Mouse (Mus musculus) midbrain, embryonic 16.5 days (tissue): ENCODE measurements around the gene Tmem132e. TPM values are rescaled to one million over a fixed set of nuclear protein-coding genes. Genes with fewer than 3 reads are reported as not detected.

ENCODE experiments used
- ATAC-seq: fragments of 200-750 bp; cut with Nextera tagmentation; 2 replicates; pipeline ENCODE4 v1.8.0; 2017; ENCODE audit warnings: moderate TSS enrichment
- H3K27ac ChIP-seq: fragments of 300-500 bp; sonication (generic); 2 replicates; pipeline ENCODE4 v1.5.1; 2014; ENCODE audit warnings: mild to moderate bottlenecking, low read length, mixed read lengths
- H3K27me3 ChIP-seq: fragments of 300-500 bp; sonication (generic); 2 replicates; pipeline ENCODE4 v1.6.1; 2014; ENCODE audit warnings: low read depth, low read length, mixed read lengths; ENCODE audit not compliant: control insufficient read depth, insufficient read depth
- H3K36me3 ChIP-seq: fragments of 300-500 bp; sonication (generic); 2 replicates; pipeline ENCODE4 v1.6.1; 2014; ENCODE audit warnings: mild to moderate bottlenecking, low read length, moderate library complexity, mixed read lengths; ENCODE audit not compliant: control insufficient read depth, insufficient read depth
- H3K4me1 ChIP-seq: fragments of 300-500 bp; sonication (generic); 2 replicates; pipeline ENCODE4 v1.6.1; 2014; ENCODE audit warnings: mild to moderate bottlenecking, low read length, mixed read lengths; ENCODE audit not compliant: control insufficient read depth, insufficient read depth
- H3K4me2 ChIP-seq: fragments of 300-500 bp; sonication (generic); 2 replicates; pipeline ENCODE4 v1.6.1; 2014; ENCODE audit warnings: mild to moderate bottlenecking, low read length, mixed read lengths
- H3K4me3 ChIP-seq: fragments of 300-500 bp; sonication (generic); 2 replicates; pipeline ENCODE4 v1.5.1; 2014; ENCODE audit warnings: low read depth, mild to moderate bottlenecking, low read length, moderate library complexity, mixed read lengths
- H3K9ac ChIP-seq: fragments of 300-500 bp; sonication (generic); 2 replicates; pipeline ENCODE4 v1.6.1; 2014; ENCODE audit warnings: low read depth, low read length, mixed read lengths
- H3K9me3 ChIP-seq: fragments of 300-500 bp; sonication (generic); replicated peaks from 2 replicates; pipeline ENCODE4 v1.6.1; 2014; ENCODE audit warnings: mild to moderate bottlenecking, low read length, mixed read lengths; ENCODE audit not compliant: control insufficient read depth, poor library complexity, severe bottlenecking
- WGBS: fragments of 180-500 bp; shearing (Covaris S2); extraction: QIAGEN DNeasy Blood & Tissue Kit; methylation state at CpG from one replicate; pipeline ENCODE4 v1.1.7; 2014; 5-methylcytosine and 5-hydroxymethylcytosine counted together
- polyA plus RNA-seq: library from polyadenylated mRNA; unstranded; fragments of >200 nt; fragmentation: Nextera tagmentation; extraction: Ambion mirVana; gene quantifications from 2 replicates; pipeline ENCODE4 v1.2.1, GENCODE M21; 2015

Tmem132e gene
- polyA plus RNA-seq, 1 experiment from 2014 or later, result 2.9 TPM

DNA sequence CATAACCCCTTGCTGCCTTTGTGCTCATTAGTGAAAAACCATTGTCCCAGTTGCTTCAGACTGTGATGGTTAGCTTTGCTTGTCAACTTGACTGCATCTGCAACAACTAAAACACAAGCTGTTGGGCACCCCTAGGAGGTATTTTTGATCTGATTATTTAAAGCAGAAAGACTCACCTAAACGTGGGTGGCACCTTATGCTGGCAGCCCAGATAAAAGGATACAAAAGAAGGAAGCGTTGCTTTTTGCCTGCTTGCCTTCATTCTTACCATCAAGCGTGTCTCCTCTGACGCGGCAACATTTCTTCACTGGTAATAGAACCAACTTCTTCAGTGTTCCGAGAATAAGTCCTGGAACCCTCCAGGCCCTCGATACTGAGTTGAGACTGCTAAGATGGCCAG, 72.6 kb downstream of the Tmem132e start:
- 80% methylated on average over 7 of the region's 7 CpGs for WGBS
- Histone ChIP-seq H3K4me3 (no peak overlapping the region), H3K4me2 (no peak overlapping the region), H3K9ac (no peak overlapping the region), H3K9me3 (no peaks in the 10 kb centered on the region), H3K27me3 (no peaks in the 10 kb centered on the region), H3K27ac (no peak overlapping the region), H3K4me1 (no peaks in the 10 kb centered on the region), H3K36me3 (no peaks in the 10 kb centered on the region)
- ATAC-seq, result no peak

DNA sequence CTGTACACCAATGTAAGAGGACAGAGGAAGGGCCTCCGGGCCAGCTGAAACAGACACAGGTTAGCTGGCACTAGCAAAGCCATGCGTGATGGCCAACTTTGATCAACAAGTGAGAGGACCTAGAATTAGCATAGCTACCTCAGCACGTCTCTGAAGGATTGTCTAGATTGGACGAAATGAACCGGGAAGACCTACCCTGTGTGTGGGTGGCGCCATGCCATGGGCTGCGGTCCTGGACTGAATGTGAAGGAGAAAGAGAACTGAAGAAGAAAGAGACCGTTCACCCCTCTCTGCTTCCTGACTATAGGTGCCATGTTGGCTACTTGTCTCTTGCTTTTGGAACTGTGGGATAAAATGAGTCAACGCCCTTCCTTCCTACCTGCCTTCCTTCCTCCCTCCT, 76.8 kb downstream of the Tmem132e start:
- no peaks in the 10 kb centered on the region for H3K36me3 ChIP-seq
- no peak overlapping the region for H3K4me2 ChIP-seq
- no peak overlapping the region for H3K4me3 ChIP-seq
- no peak overlapping the region for H3K27ac ChIP-seq
- no peak for ATAC-seq
- H3K27me3 ChIP-seq, result no peaks in the 10 kb centered on the region
- WGBS, result 91% methylated on average over 9 of the region's 9 CpGs
- no peak overlapping the region for H3K9ac ChIP-seq
- H3K9me3 ChIP-seq, result no peaks in the 10 kb centered on the region
- H3K4me1 ChIP-seq, result 0 out of 2 replicates have a peak, but pooled peaks cover 2% of the 10 kb centered on the region

DNA sequence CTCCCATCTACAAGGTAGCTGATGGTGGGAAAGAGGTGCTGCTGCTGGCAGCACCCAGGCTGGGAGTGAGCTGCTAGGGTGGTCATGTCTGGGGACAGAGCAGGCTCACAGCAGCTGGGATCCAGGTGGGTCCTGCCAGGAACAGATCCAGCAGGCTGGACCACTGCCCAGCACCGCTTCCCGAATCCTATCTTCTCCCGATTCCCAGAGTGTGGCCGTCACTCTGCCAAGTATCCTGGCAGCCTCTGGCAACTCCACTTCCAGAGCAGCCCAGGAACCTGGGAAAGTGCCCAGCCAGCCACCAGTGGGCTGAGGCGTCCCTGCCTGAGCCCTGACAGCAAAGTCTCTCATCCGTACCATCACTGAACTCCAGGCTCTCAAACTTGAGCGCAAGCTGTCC, 78.5 kb downstream of the Tmem132e start:
- Histone ChIP-seq H3K4me2 (no peak overlapping the region), H3K27ac (no peak overlapping the region), H3K9me3 (no peaks in the 10 kb centered on the region), H3K4me1 (0 out of 2 replicates have a peak, but pooled peaks cover 2% of the 10 kb centered on the region), H3K4me3 (no peak overlapping the region), H3K9ac (no peak overlapping the region), H3K27me3 (no peaks in the 10 kb centered on the region), H3K36me3 (no peaks in the 10 kb centered on the region)
- WGBS, result 76% methylated on average over 7 of the region's 7 CpGs
- 0 out of 2 replicates have a peak, but pooled peaks have one; percentile 36 for ATAC-seq

DNA sequence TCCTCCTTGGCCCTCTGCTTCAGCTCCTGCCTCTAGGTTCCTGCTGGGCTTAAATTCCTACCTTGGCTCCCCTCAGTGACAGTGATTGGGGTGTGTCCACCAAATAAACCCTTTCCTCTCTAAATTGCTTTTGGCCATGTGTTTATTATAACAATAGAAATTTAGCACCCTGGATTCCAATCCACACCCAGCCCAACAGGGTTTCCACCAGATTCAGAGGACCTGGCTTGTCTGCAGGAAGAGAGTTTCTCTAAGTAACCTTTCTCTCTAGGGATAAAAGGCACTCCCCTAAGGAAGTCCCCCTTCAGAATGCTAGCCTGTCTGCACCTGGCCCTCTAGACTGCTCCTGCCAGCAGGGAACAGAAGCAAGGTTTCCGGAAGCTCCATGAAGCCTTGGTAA, 82.4 kb downstream of the Tmem132e start:
- Histone ChIP-seq H3K9me3 (no peaks in the 10 kb centered on the region), H3K27ac (no peak overlapping the region), H3K27me3 (no peaks in the 10 kb centered on the region), H3K9ac (no peak overlapping the region), H3K4me3 (no peak overlapping the region), H3K4me2 (no peak overlapping the region), H3K36me3 (no peaks in the 10 kb centered on the region), H3K4me1 (peaks cover 17% of the 10 kb centered on the region)
- no peak for ATAC-seq
- 80% methylated on average over 1 of the region's 1 CpGs for WGBS

DNA sequence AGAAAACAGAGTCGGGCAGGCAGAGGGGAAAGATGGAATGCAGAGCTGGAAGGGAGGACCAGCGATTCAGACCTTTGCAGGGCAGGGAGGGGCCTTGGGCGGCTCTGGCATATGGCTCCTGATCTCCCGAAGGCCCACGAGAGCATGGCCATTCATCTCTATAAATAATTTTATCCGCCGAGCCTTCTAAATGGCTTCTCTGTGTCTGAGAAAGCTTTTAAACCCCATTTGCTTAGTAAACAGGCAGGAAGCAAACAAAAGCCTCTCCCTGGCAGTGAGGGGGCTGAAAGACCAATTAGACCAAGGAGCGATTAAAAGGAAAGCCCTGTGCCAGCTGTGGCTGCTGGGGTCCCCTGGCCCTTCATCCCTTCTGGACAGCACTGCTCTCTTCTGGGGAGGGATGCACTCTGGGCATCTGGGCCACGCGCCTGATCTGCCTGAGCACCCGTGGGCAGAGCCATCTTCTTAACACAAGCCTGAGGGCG, 84.5 kb downstream of the Tmem132e start:
- peak; percentile 76 for ATAC-seq
- H3K9me3 ChIP-seq, result no peaks in the 10 kb centered on the region
- H3K9ac ChIP-seq, result peak overlapping the region; percentile 13; the same call in 1 of the 2 replicates
- H3K4me3 ChIP-seq, result no peak overlapping the region
- peak overlapping the region; percentile 56 for H3K27ac ChIP-seq
- WGBS, result 21% methylated on average over 12 of the region's 12 CpGs
- H3K27me3 ChIP-seq, result no peaks in the 10 kb centered on the region
- H3K4me1 ChIP-seq, result peaks cover 19% of the 10 kb centered on the region
- no peak overlapping the region for H3K4me2 ChIP-seq
- H3K36me3 ChIP-seq, result no peaks in the 10 kb centered on the region

DNA sequence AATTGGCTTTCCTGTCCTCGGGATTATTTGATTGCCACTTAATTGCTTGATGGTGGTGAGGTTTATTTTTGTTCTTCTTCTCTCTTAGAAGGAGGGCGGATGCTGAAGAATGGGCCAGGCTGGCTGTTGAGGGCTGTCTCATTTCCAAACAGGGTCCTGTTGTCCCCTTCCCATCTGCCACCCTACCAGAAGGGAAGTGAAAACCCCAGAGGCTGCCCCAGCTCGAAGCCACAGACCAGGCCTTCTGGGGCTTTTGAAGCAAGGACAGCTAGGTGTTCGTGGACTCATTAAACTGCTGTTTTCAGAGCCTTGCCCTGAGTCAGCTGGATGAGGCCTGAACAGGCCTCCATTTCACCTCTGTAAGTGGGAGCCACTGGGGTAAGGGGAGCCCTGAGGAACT, 87.4 kb downstream of the Tmem132e start:
- no peak overlapping the region for H3K4me3 ChIP-seq
- H3K27ac ChIP-seq, result no peak overlapping the region
- H3K36me3 ChIP-seq, result no peaks in the 10 kb centered on the region
- no peak for ATAC-seq
- 63% methylated on average over 4 of the region's 4 CpGs for WGBS
- peaks cover 24% of the 10 kb centered on the region for H3K4me1 ChIP-seq
- no peaks in the 10 kb centered on the region for H3K9me3 ChIP-seq
- H3K9ac ChIP-seq, result no peak overlapping the region
- H3K4me2 ChIP-seq, result no peak overlapping the region
- H3K27me3 ChIP-seq, result no peaks in the 10 kb centered on the region

DNA sequence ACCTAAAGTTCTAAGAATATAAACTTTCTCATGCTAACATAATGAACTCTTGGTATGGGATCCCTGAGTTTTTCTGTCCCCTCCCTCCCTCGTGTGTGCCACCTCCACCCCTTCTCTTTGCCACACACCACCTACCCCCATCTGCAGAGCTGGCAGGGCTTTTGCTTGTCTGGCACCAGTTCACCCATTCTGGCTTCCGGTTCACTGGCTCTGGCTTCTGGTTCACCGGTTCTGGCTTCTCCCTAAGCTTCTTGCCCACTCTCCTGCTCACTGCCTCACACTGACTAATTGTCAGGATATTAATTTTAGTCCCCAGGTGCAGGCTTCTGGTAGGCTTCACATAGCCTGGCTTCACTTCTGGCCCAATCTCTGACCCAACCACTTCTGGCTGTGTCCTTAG, 88.7 kb downstream of the Tmem132e start:
- H3K27ac ChIP-seq, result no peak overlapping the region

DNA sequence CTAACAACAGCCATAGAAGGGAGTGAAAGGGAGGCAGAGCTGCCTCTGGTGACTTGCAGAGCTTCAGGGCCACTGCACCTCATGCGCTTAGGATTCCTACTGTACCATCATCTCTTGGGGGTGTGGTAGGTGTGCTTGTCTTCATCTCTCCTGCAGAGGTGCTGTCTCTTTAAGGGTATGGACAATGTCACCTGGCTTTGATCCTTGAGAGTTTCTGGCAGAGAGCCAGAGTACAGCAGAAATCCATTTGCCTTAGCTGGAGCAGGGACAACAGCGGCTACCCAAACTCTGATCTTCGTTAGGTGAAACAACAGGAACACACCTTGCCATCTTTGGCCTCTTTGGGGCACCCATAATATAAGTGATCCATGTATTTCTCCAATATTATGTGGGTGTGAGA, 92.2 kb downstream of the Tmem132e start:
- no peak for ATAC-seq
- no peak overlapping the region for H3K4me2 ChIP-seq
- H3K4me3 ChIP-seq, result no peak overlapping the region
- no peak overlapping the region for H3K27ac ChIP-seq
- no peaks in the 10 kb centered on the region for H3K36me3 ChIP-seq
- H3K4me1 ChIP-seq, result peaks cover 8% of the 10 kb centered on the region; the same call in 1 of the 2 replicates
- H3K9me3 ChIP-seq, result no peaks in the 10 kb centered on the region
- 79% methylated on average over 3 of the region's 3 CpGs for WGBS
- H3K9ac ChIP-seq, result no peak overlapping the region
- no peaks in the 10 kb centered on the region for H3K27me3 ChIP-seq

More for the DNA sequence above, 88.7 kb downstream of the Tmem132e start:
- WGBS, result 83% methylated on average over 3 of the region's 3 CpGs
- H3K27me3 ChIP-seq, result no peaks in the 10 kb centered on the region
- no peaks in the 10 kb centered on the region for H3K9me3 ChIP-seq
- H3K4me1 ChIP-seq, result peaks cover 24% of the 10 kb centered on the region
- H3K4me2 ChIP-seq, result no peak overlapping the region
- ATAC-seq, result no peak
- no peak overlapping the region for H3K4me3 ChIP-seq
- no peaks in the 10 kb centered on the region for H3K36me3 ChIP-seq
- no peak overlapping the region for H3K9ac ChIP-seq

DNA sequence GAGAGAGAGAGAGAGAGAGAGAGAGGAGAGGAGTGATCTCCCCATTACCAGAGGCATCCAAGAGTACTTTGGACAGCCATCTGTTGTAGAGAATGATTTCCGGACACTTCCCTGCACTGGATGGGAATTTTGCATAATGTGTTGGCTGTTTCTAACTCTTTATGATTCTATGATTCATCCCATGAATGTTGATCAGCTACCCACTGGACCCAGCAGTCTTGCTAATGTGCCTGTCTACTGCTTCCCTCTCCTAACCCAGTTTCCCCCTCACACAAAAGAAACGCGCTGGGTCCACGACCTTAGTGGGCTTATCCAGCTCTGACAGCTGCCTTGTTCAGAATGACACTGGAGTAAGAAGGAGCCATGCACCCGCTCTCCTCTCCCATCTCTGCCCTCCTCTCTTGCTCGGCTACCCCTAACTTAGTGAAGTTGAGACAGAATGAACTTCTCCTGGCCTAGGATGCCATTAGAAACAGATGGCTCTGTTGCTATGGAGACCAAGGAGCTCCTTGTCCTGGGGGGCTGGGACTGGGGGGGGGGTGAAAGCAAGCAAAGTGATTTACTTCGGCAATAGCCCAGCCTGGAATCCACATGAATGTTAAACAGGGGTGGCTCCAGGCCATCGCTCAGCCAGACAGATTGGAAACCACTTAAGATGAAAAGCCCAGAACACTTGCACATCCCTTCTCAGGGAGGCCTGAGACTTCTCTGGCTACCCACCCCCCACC, 98.8 kb downstream of the Tmem132e start:
- no peaks in the 10 kb centered on the region for H3K27me3 ChIP-seq
- WGBS, result 16% methylated on average over 8 of the region's 8 CpGs
- no peak overlapping the region for H3K4me3 ChIP-seq
- H3K9ac ChIP-seq, result no peak overlapping the region
- H3K9me3 ChIP-seq, result no peaks in the 10 kb centered on the region
- no peak overlapping the region for H3K27ac ChIP-seq
- H3K4me1 ChIP-seq, result peaks cover 6% of the 10 kb centered on the region
- H3K36me3 ChIP-seq, result no peaks in the 10 kb centered on the region
- H3K4me2 ChIP-seq, result no peak overlapping the region
- no peak for ATAC-seq
